Mouse (Mus musculus) CD4-positive, CD25-positive, alpha-beta regulatory T cell, adult 2 months (primary cell): ENCODE results near the gene Cped1.
"Not testable (repeated sequence)": the region's sequence is repeated elsewhere in the genome, so short reads cannot be mapped to it uniquely, and the experiment has no call there.

Experiments used
- DNase-seq: peaks from one replicate; pipeline ENCODE4 v3.0.0-alpha.2; 2012; ENCODE audit warnings: low read depth, low spot score

Gene Cped1

GRCm38 (mm10) chr6:22222947-22223346 lies 237.2 kb downstream of the Cped1 start:
- no peak for DNase-seq

- no peak for DNase-seq
Measured at GRCm38 (mm10) chr6:22224351-22224750, 238.6 kb downstream of the Cped1 start.

- DNase-seq: no peak
Measured at GRCm38 (mm10) chr6:22231244-22231643, 245.5 kb downstream of the Cped1 start.

GRCm38 (mm10) chr6:22233517-22233916 lies 247.8 kb downstream of the Cped1 start:
- DNase-seq: no peak

- no peak for DNase-seq
Measured at GRCm38 (mm10) chr6:22235133-22235532, 249.4 kb downstream of the Cped1 start.

GRCm38 (mm10) chr6:22243321-22243720 lies 257.6 kb downstream of the Cped1 start:
- no peak for DNase-seq

GRCm38 (mm10) chr6:22246696-22247095 lies 261.0 kb downstream of the Cped1 start:
- no peak for DNase-seq

GRCm38 (mm10) chr6:22258784-22259183 lies 273.1 kb downstream of the Cped1 start:
- DNase-seq: no peak

GRCm38 (mm10) chr6:22262519-22262918 lies 276.8 kb downstream of the Cped1 start:
- no peak for DNase-seq

- DNase-seq: not testable (repeated sequence)
Measured at GRCm38 (mm10) chr6:22264094-22264493, 278.4 kb downstream of the Cped1 start.

GRCm38 (mm10) chr6:22266018-22266417 lies 280.3 kb downstream of the Cped1 start:
- DNase-seq: no peak

- no peak for DNase-seq
Measured at GRCm38 (mm10) chr6:22267807-22268667, 282.3 kb downstream of the Cped1 start.

GRCm38 (mm10) chr6:22268677-22269076 lies 283.0 kb downstream of the Cped1 start:
- no peak for DNase-seq

GRCm38 (mm10) chr6:22269840-22270521 lies 284.3 kb downstream of the Cped1 start:
- no peak for DNase-seq

- no peak for DNase-seq
Measured at GRCm38 (mm10) chr6:22277941-22278340, 292.2 kb downstream of the Cped1 start.

- DNase-seq: no peak
Measured at GRCm38 (mm10) chr6:22280217-22280861, 294.6 kb downstream of the Cped1 start.

- no peak for DNase-seq
Measured at GRCm38 (mm10) chr6:22282405-22282804, 296.7 kb downstream of the Cped1 start.

- no peak for DNase-seq
Measured at GRCm38 (mm10) chr6:22288004-22288736, 302.5 kb downstream of the Cped1 start, which contains the start of gene Wnt16. Wnt16 (plus strand) TSS chr6:22288227.

- DNase-seq: peak; percentile 57
Measured at GRCm38 (mm10) chr6:22288737-22289460, 303.2 kb downstream of the Cped1 start.

- DNase-seq: no peak
Measured at GRCm38 (mm10) chr6:22289461-22290021, 303.8 kb downstream of the Cped1 start.

GRCm38 (mm10) chr6:22290790-22291189 lies 305.1 kb downstream of the Cped1 start:
- no peak for DNase-seq
